Mouse (Mus musculus): ENCODE data around the gene Olfr733.

DNA sequence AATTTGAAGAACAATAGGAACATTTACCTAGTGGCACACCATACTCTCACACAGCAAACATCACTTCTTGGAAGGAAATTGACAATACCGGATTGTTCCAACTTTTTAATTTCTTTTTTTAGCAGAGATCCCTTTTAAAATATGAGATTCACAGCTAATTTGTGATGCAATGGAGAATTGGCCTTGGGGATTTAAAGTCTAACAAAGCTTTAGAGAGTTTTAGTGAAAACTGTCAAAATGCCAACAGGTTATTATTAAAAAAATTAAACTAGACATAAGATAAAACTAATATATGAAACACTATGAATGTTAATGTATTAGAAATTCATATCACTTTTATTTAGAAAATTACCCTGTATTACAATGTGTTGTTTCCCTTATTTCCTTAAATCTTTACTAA is 17.2 kb downstream of the Olfr733 start, which contains the start of gene Olfr732:
- TF ChIP-seq NELFE (IDR thresholded peaks at IDR 0.05; ENCODE audit: low read depth, low read length), result no peak
- TF ChIP-seq UBTF (IDR thresholded peaks at IDR 0.05; ENCODE audit: borderline replicate concordance, insufficient read depth, low read depth, low read length), result no peak
- TF ChIP-seq CHD1 (IDR thresholded peaks at IDR 0.05; ENCODE audit: low read depth, low read length), result no peak
- no peak for TF ChIP-seq POLR2A (IDR thresholded peaks at IDR 0.05; ENCODE audit: control insufficient read depth in 1 of 2, insufficient read depth in 1 of 2, low read depth in 1 of 2, low read length in 2 of 2, poor library complexity in 1 of 2)
- TF ChIP-seq RCOR1 (IDR thresholded peaks at IDR 0.05; ENCODE audit: low read depth, low read length), result no peak
- TF ChIP-seq USF1 (IDR thresholded peaks at IDR 0.05; ENCODE audit: low read depth, low read length), result no peak
- no peak for TF ChIP-seq GABPA (IDR thresholded peaks at IDR 0.05; ENCODE audit: low read depth, low read length)
- TF ChIP-seq CTCF (IDR thresholded peaks at IDR 0.05 in 2 of 3, conservative IDR thresholded peaks at IDR 0.05 in 1 of 3; ENCODE audit: control insufficient read depth in 1 of 3, insufficient read depth in 1 of 3, low read depth in 2 of 3, low read length in 3 of 3, poor library complexity in 1 of 3, severe bottlenecking in 1 of 3), result no peak
- TF ChIP-seq GATA1 (IDR thresholded peaks at IDR 0.05; ENCODE audit: low read depth, low read length), result no peak
- TF ChIP-seq CHD2 (IDR thresholded peaks at IDR 0.05; ENCODE audit: low read length), result no peak
- no peak for TF ChIP-seq ZC3H11A (IDR thresholded peaks at IDR 0.05; ENCODE audit: low read depth, low read length)
- no peak for TF ChIP-seq NRF1 (IDR thresholded peaks at IDR 0.05; ENCODE audit: insufficient read depth, low read depth, low read length, poor library complexity, severe bottlenecking)
- no peak for TF ChIP-seq POLR2AphosphoS5 (IDR thresholded peaks at IDR 0.05; ENCODE audit: borderline replicate concordance, low read depth, low read length)
